Mouse (Mus musculus): ENCODE measurements around the gene Elp6. TPM values are rescaled to one million over a fixed set of nuclear protein-coding genes. Genes with fewer than 3 reads are reported as not detected.

The Elp6 gene
- polyA plus RNA-seq, 1 experiment from 2014 or later: 22.3 TPM

DNA sequence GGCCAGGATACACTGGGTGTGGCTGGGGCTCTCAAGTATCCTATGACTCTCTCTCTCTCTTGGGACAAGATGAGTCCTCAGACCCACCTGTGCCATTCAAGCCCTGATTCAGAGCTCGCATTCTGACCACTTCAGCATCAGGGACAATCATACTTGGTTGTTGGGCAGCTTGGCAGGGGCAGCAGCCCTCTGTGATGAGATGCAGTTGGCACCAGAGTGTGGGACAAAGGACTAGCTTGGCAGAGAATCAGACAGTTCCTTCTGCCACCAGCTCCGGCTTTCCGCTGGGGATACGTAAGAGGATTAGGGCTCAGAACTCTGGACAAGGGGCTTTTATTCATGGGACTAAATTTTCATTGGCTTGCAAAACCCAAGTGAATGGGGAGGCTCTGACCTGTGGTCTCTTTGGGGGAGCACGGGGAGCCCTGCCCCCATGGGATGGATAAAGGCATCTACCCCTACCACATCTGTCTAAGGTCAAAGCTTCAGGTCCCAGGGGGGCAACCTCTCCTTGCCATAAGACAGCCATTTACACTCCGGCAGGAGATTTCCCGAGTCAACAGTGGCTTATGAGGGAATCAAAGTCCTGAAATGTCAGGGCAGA is 17.6 kb upstream of the Elp6 start:
- H3K9ac ChIP-seq: no peak overlapping the region
- H3K36me3 ChIP-seq: no peaks in the 10 kb centered on the region
- no peaks in the 10 kb centered on the region for H3K27me3 ChIP-seq (replicated peaks)
- no peak for ATAC-seq
- WGBS: 82% methylated on average over 7 of the region's 7 CpGs
- H3K9me3 ChIP-seq: no peaks in the 10 kb centered on the region
- no peak overlapping the region for H3K4me2 ChIP-seq (replicated peaks)
- H3K4me1 ChIP-seq (replicated peaks): no peaks in the 10 kb centered on the region
- no peak overlapping the region for H3K4me3 ChIP-seq (replicated peaks)
- no peak overlapping the region for H3K27ac ChIP-seq

DNA sequence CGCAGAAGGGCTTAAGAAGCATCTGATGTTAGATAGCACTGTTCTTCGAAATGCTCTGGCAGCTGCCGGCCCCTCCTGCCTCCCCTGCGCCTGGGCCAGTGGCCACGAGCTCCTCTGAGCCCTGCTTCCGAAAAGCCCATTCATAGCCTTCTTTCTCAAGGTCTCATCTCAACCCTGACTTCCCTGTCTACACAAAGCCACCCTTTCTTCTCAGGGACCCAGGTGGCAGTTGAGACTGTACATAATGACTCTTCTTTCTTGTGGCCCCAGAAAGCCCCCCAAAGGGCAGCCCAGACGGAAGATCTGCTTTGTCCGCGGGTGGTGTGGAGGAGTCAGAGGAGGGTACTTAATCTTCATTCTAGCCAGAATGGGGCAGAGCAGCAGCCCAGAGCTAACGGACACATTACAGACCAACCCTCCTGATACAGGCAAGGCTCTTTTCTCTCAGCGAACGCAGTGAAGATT is 11.7 kb upstream of the Elp6 start:
- Histone ChIP-seq H3K36me3 (no peaks in the 10 kb centered on the region), H3K27ac (no peak overlapping the region), H3K9me3 (no peaks in the 10 kb centered on the region), H3K4me2 (replicated peaks) (no peak overlapping the region), H3K27me3 (replicated peaks) (no peaks in the 10 kb centered on the region), H3K4me3 (replicated peaks) (no peak overlapping the region), H3K4me1 (replicated peaks) (no peaks in the 10 kb centered on the region), H3K9ac (no peak overlapping the region)
- no peak for ATAC-seq
- 65% methylated on average over 12 of the region's 12 CpGs for WGBS

- no peak for ATAC-seq
Measured at GRCm38 (mm10) chr9:110293873-110294415, 11.0 kb upstream of the Elp6 start.

DNA sequence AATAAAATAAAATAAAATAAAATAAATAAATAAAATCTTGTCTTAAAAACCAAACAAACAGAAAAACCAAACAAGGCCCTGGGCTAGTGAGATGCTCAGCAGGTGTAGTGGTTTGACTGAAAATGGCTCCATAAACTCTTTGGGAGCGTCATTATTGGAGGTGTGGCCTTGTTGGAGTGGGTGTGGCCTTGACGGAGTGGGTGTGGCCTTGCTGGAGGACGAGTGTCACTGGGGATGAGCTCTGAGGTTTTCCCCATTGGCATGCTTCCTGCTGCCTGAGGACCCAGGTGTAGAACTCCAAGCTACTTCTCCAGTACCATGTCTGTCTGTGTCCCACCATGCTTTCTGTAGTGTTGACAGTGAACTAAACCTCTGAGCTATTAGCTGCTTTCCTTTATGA is 10.2 kb upstream of the Elp6 start:
- ATAC-seq: no peak
- 42% methylated on average over 3 of the region's 3 CpGs for WGBS
- Histone ChIP-seq H3K27ac (no peak overlapping the region), H3K4me3 (replicated peaks) (no peak overlapping the region), H3K36me3 (no peaks in the 10 kb centered on the region), H3K9me3 (no peaks in the 10 kb centered on the region), H3K9ac (no peak overlapping the region), H3K27me3 (replicated peaks) (no peaks in the 10 kb centered on the region), H3K4me2 (replicated peaks) (no peak overlapping the region), H3K4me1 (replicated peaks) (no peaks in the 10 kb centered on the region)

More at GRCm38 (mm10) chr9:110293873-110294415, 11.0 kb upstream of the Elp6 start:
- Histone ChIP-seq H3K4me2 (replicated peaks) (no peak overlapping the region), H3K9me3 (no peaks in the 10 kb centered on the region), H3K27ac (no peak overlapping the region), H3K36me3 (no peaks in the 10 kb centered on the region), H3K4me1 (replicated peaks) (no peaks in the 10 kb centered on the region), H3K4me3 (replicated peaks) (no peak overlapping the region), H3K9ac (no peak overlapping the region), H3K27me3 (replicated peaks) (no peaks in the 10 kb centered on the region)
- WGBS: 83% methylated on average over 13 of the region's 13 CpGs

GRCm38 (mm10) chr9:110296867-110297627 is 7.9 kb upstream of the Elp6 start:
- Histone ChIP-seq H3K4me3 (replicated peaks) (no peak overlapping the region), H3K9ac (no peak overlapping the region), H3K36me3 (no peaks in the 10 kb centered on the region), H3K27me3 (replicated peaks) (no peaks in the 10 kb centered on the region), H3K27ac (no peak overlapping the region), H3K4me2 (replicated peaks) (no peak overlapping the region), H3K4me1 (replicated peaks) (no peaks in the 10 kb centered on the region), H3K9me3 (no peaks in the 10 kb centered on the region)
- 9% methylated on average over 5 of the region's 5 CpGs for WGBS
- peak; percentile 75 for ATAC-seq

- no peaks in the 10 kb centered on the region for H3K9me3 ChIP-seq
- peak overlapping the region; percentile 62 for H3K9ac ChIP-seq
- peak overlapping the region; percentile 85 for H3K27ac ChIP-seq
- 0 out of 2 replicates have a peak, but pooled peaks cover 10% of the 10 kb centered on the region for H3K4me1 ChIP-seq (replicated peaks)
- no peak; the same call in 1 of the 2 replicates for ATAC-seq
- H3K4me2 ChIP-seq (replicated peaks): peak overlapping the region; percentile 75
- 4% methylated on average over 4 of the region's 4 CpGs for WGBS
- no peaks in the 10 kb centered on the region for H3K36me3 ChIP-seq
- no peaks in the 10 kb centered on the region for H3K27me3 ChIP-seq (replicated peaks)
- peak overlapping the region; percentile 49 for H3K4me3 ChIP-seq (replicated peaks)
Measured at GRCm38 (mm10) chr9:110304516-110304915, 457 bp upstream of the Elp6 start.

DNA sequence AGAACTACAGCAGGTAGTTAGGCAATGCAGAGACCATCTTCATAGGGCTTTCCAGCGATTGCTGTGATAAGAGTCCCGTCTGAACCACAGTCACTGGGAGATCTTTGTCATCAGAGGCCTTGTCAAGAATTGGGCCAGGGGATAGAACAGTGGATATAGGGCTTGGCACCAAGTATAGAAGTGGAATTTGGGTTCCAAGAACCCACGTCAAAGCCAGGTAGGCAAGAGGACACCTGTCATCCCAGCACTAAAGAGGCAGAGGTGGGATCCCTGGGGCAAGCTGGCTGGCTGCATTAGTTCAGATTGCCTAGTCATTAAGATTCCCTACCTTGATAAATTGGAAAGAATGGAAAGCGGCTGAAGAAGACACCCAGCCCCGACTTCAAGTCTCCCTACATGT is 1.4 kb downstream of the Elp6 start:
- no peak overlapping the region for H3K9ac ChIP-seq

GRCm38 (mm10) chr9:110314706-110315105 is 9.7 kb downstream of the Elp6 start:
- Histone ChIP-seq H3K4me3 (replicated peaks) (no peak overlapping the region), H3K27ac (no peak overlapping the region), H3K27me3 (replicated peaks) (no peaks in the 10 kb centered on the region), H3K4me2 (replicated peaks) (no peak overlapping the region), H3K4me1 (replicated peaks) (no peaks in the 10 kb centered on the region), H3K9me3 (no peaks in the 10 kb centered on the region), H3K36me3 (peaks cover 29% of the 10 kb centered on the region), H3K9ac (no peak overlapping the region)
- no peak for ATAC-seq
- WGBS: 74% methylated on average over 5 of the region's 5 CpGs

More for the DNA sequence above, 1.4 kb downstream of the Elp6 start:
- 92% methylated on average over 5 of the region's 5 CpGs for WGBS
- no peak overlapping the region for H3K4me3 ChIP-seq (replicated peaks)
- 0 out of 2 replicates have a peak, but pooled peaks cover 10% of the 10 kb centered on the region for H3K4me1 ChIP-seq (replicated peaks)
- no peak for ATAC-seq
- H3K27ac ChIP-seq: no peak overlapping the region
- H3K9me3 ChIP-seq: no peaks in the 10 kb centered on the region
- peak overlapping the region; percentile 75 for H3K4me2 ChIP-seq (replicated peaks)
- H3K36me3 ChIP-seq: peaks cover 7% of the 10 kb centered on the region; the same call in 1 of the 2 replicates
- no peaks in the 10 kb centered on the region for H3K27me3 ChIP-seq (replicated peaks)

DNA sequence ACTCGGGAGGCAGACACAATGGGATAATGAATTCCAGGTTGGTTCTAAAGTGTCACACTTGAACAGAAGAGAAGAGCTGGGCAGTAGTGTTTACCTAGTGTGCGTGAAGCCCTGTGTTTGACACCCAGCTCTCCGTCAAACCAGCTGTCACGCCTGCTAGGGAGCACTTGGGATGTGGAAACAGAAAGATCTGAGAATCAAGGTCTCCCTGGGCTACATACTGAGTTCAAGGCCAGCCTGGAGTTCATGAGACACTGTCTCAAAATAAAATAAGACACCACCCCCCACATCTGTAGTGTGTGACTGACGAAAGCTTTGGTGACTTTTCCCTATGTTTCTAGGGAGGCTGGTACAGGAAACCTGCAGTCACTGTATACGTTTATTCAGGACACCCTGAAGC is 10.4 kb downstream of the Elp6 start:
- no peak for ATAC-seq
- no peak overlapping the region for H3K27ac ChIP-seq

DNA sequence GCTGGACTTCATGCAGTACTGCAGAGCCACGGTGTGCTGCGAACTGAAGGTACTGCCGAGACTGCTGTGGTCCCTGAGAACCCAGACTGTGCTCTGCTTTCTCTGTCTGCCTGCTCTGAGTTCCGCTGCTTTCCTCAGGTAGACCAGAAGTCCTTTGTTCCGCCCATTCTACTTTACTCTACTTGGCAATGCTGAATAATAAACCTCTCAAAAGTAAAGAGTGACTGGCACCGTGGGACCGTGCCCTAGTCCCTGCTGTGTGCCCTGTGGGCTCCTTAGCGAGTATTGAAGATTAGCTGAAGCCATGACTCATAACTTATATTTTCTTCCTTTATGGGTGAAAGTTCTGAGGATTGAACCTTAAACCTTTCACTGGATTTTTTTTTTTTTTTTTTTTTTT is 10.9 kb downstream of the Elp6 start:
- no peaks in the 10 kb centered on the region for H3K27me3 ChIP-seq (replicated peaks)
- H3K9me3 ChIP-seq: no peaks in the 10 kb centered on the region
- WGBS: 96% methylated on average over 8 of the region's 8 CpGs
- no peak overlapping the region for H3K4me2 ChIP-seq (replicated peaks)
- ATAC-seq: no peak
- no peak overlapping the region for H3K27ac ChIP-seq
- peaks cover 29% of the 10 kb centered on the region; the same call in 1 of the 2 replicates for H3K36me3 ChIP-seq
- no peaks in the 10 kb centered on the region for H3K4me1 ChIP-seq (replicated peaks)
- H3K4me3 ChIP-seq (replicated peaks): no peak overlapping the region
- H3K9ac ChIP-seq: no peak overlapping the region

More for the DNA sequence above, 10.4 kb downstream of the Elp6 start:
- Histone ChIP-seq H3K9me3 (no peaks in the 10 kb centered on the region), H3K9ac (no peak overlapping the region), H3K36me3 (peaks cover 29% of the 10 kb centered on the region), H3K4me1 (replicated peaks) (no peaks in the 10 kb centered on the region), H3K4me2 (replicated peaks) (no peak overlapping the region), H3K27me3 (replicated peaks) (no peaks in the 10 kb centered on the region), H3K4me3 (replicated peaks) (no peak overlapping the region)
- 89% methylated on average over 6 of the region's 6 CpGs for WGBS

DNA sequence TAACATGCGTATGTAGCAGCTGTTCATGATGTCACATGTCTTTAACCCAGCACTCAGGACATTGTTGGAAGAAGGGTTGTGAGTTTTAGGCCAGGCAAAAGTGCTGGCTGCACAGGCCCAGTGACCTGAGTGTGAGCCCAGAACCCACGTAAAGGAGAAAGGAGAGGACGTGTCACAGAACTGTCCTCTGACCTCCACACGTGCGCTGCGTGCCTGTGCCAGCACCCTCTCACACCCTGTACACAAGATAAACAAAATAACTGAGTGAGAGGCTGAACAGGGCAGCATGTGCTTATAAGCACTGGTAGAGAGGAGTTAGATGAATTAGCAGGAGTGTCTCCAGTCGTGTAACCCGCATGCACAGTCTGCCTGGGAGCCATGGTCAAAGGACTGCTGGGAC is 11.5 kb downstream of the Elp6 start:
- no peak overlapping the region for H3K27ac ChIP-seq
- 95% methylated on average over 8 of the region's 8 CpGs for WGBS
- no peaks in the 10 kb centered on the region for H3K9me3 ChIP-seq
- ATAC-seq: no peak
- no peaks in the 10 kb centered on the region for H3K4me1 ChIP-seq (replicated peaks)
- no peak overlapping the region for H3K4me2 ChIP-seq (replicated peaks)
- H3K9ac ChIP-seq: no peak overlapping the region
- peaks cover 28% of the 10 kb centered on the region; the same call in 1 of the 2 replicates for H3K36me3 ChIP-seq
- H3K4me3 ChIP-seq (replicated peaks): no peak overlapping the region
- H3K27me3 ChIP-seq (replicated peaks): no peaks in the 10 kb centered on the region

DNA sequence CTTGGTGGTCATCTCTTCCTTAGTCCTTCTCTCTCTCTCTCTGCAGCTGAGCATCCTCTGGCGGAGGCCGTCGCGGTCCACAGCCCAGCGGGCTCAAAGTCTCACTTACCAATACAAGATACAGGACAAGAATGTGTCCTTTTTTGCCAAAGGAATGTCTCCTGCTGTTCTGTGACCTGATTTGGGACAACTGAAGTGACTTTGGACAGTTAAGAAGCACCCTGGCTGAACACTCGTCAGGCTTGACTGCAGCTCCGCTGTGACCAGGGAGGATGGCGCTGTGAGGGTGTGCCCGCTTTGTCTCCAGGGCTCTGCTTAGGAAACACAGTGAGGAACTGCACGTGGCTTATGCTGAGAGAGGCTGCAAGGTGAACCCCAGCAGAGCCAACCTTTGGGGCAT is 15.8 kb downstream of the Elp6 start:
- no peaks in the 10 kb centered on the region for H3K9me3 ChIP-seq
- H3K36me3 ChIP-seq: peaks cover 16% of the 10 kb centered on the region; the same call in 1 of the 2 replicates
- no peak overlapping the region for H3K9ac ChIP-seq
- WGBS: 90% methylated on average over 10 of the region's 10 CpGs
- no peak overlapping the region for H3K4me3 ChIP-seq (replicated peaks)
- H3K4me1 ChIP-seq (replicated peaks): no peaks in the 10 kb centered on the region
- no peaks in the 10 kb centered on the region for H3K27me3 ChIP-seq (replicated peaks)
- ATAC-seq: no peak
- H3K4me2 ChIP-seq (replicated peaks): no peak overlapping the region
- H3K27ac ChIP-seq: no peak overlapping the region
